Mouse (Mus musculus): Measurements from ENCODE around the gene Hectd4.

Hectd4 gene

DNA sequence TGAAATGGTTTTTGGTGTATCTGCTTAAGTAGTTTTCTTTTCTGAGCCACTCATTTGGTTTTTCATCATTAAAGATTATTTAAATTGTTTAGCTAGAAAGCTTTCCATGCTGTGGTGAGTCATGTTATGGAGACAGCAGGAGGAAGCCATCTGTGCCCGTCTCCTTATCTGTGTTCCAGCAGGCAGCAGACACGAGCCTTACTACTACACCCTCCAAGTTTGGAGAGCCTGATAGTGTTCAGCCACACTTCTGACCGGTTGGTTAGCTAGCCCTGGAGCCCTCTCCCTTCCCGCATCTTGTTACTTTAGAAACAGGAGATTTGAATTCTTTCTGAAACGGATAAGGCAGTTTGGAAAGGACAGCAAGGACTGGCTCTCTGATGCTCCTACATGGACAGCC lies 16.2 kb downstream of the Hectd4 start:
- no peak for DNase-seq (ENCODE audit: low spot score)

GRCm38 (mm10) chr5:121238208-121238607 lies 18.2 kb downstream of the Hectd4 start:
- no peak for DNase-seq (ENCODE audit: low spot score)

DNA sequence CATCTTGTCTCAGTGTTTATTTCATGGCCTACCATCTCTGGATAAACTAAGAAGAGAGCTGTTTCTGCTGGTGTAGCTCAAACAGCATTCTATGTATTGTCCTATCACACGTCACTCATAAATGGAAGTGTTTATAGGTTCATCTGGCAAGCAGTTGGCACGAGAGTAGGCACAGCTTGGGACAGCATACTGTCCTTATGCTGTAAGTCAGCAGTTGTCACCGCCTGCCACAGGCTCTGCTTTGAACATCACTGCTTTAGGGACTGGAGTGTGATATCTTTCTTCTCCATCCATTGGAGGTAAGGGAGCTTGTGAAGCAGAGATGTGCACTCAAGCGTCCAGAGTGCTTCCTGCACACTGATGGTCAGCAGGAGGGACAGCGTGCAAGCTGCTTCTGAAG lies 19.8 kb downstream of the Hectd4 start:
- DNase-seq (ENCODE audit: low spot score): no peak

- DNase-seq (ENCODE audit: low spot score): no peak
Observed at GRCm38 (mm10) chr5:121241182-121241581, 21.2 kb downstream of the Hectd4 start.

DNA sequence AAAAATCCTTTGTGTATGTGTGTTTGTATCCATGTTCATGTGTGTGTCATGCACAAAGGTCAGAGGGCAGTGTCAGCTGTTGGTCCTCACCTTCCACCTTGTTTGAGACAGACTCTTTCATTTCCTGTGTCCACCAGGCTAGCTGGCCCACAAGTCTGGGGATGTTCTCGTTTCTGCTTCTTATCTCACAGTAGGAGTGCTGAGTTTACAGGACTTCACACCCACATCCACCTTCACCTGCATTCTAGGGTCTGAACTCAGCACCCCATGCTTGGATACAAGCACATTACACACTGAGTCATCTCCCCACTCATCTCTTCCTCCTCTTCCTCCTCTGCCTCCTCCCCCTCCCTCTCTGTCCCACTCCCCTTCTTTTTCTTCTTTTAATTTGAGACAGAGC lies 22.2 kb downstream of the Hectd4 start:
- no peak for DNase-seq (ENCODE audit: low spot score)

DNA sequence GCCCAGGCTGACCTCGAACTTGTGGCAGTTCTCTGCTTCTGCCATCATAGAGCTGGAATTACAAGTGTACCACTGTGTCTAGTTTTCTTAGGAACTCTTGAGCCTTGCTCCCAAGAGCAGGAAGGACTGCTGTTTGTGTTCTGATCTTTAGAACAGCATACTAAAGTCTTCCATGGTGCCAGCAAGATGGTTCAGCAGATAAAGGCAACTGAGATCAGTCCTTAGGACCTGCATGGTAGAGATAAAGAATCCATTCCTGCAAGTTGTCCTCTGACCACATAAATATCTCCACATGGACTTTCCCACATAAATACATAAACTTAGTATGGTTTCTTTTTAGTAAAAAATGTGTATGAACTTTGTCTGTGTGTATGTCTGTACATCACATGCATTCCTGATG lies 22.7 kb downstream of the Hectd4 start:
- no peak for DNase-seq (ENCODE audit: low spot score)

- no peak for DNase-seq (ENCODE audit: low spot score)
Observed at GRCm38 (mm10) chr5:121243676-121244364, 23.8 kb downstream of the Hectd4 start.

- DNase-seq (ENCODE audit: low spot score): no peak
Observed at GRCm38 (mm10) chr5:121244365-121244731, 24.3 kb downstream of the Hectd4 start.

DNA sequence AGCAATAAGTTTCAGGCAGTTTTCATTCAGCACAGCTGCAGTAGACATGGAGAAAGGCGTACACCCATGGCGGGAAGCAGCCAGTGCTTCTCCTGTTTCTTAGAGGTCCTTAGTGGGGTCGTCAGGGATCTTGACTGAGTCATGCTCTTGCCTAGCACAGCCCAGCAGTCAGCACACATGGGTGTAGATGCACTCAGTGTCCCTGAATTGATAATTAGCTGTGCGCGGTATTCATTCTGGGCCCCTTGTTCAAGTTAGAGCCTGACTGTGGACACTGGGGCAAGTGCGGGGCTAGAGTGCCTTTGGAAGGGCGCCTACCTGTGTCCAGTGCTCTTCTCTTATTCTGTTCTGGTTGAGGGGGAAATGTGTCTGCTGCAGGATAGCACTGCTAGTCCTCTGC lies 25.2 kb downstream of the Hectd4 start:
- DNase-seq (ENCODE audit: low spot score): no peak

GRCm38 (mm10) chr5:121248766-121249394 lies 28.9 kb downstream of the Hectd4 start:
- DNase-seq (ENCODE audit: low spot score): no peak

- no peak for DNase-seq (ENCODE audit: low spot score)
Observed at GRCm38 (mm10) chr5:121249693-121250092, 29.7 kb downstream of the Hectd4 start.

DNA sequence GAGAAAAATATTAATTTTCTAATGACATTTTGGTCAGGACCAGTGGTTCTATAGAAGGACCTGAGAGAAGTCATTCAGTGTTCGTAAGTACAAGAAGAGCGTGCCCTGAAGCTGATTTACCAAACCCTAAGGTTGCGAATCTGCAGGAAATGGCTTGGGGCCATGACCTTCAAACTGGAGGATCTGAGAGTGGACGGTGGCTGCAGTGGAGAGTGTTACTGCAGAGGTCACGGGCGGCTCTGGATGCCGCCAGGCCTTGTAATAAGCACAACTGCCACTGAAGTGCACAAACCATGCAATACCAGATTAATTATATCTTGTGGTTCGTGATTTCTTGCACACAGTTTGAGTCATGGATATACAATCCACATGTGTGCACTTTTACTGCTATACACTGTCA lies 31.8 kb downstream of the Hectd4 start:
- DNase-seq (ENCODE audit: low spot score): no peak

DNA sequence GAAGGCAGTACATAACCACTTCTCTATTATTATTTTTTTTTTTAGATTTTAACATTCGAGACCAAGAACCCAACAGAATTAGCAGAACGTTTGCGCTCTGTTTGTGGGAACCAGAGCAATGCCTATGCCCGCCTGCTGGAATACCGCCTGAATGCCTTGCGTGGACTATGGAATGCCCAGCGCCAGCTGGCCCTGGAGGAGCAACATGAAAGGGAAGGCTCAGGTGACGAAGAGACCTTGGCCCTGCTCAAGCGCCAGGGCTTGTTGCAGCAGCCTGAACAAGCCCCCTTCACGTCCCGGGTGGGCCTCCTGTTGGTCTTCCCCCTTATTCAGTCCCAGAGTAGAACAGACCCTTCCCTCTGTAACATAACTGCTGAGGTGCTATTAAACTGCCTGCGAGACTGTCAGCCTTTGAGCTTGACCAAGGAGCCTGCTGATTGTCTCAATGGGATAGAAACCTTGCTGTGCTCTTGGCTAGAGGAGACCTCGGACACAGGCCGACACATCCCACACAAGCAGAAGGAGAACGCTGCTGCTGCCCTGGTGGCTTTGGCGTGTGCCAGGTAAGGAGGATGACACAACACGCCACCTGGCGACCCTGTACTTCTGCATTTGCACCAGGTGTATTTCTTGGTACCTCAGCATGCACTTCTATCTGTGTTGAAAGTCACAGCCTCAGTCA lies 33.9 kb downstream of the Hectd4 start:
- DNase-seq (ENCODE audit: low spot score): no peak

GRCm38 (mm10) chr5:121254977-121255376 lies 35.0 kb downstream of the Hectd4 start:
- no peak for DNase-seq (ENCODE audit: low spot score)

DNA sequence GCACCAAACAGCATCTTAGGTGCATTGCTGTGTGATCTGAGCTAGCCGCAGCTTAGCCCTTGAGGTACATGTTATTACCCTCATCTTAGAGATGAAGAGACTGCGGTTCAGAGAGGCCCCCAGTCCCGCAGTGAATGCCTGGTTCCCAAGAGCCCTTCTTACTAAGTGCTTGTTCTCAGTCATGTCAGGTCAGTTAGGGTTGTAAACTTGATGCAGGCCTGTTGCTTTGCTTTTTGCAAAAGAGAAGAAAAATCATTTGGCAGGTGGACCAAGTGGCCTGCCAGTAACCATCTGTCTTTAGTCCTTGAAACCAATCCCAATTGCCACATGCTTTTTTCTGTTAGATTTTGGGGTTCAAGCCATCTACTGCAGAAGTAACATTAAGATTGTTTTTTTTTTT lies 41.8 kb downstream of the Hectd4 start:
- no peak for DNase-seq (ENCODE audit: low spot score)

- DNase-seq (ENCODE audit: low spot score): no peak
Observed at GRCm38 (mm10) chr5:121262415-121262814, 42.4 kb downstream of the Hectd4 start.

GRCm38 (mm10) chr5:121264593-121264992 lies 44.6 kb downstream of the Hectd4 start:
- no peak for DNase-seq (ENCODE audit: low spot score)

DNA sequence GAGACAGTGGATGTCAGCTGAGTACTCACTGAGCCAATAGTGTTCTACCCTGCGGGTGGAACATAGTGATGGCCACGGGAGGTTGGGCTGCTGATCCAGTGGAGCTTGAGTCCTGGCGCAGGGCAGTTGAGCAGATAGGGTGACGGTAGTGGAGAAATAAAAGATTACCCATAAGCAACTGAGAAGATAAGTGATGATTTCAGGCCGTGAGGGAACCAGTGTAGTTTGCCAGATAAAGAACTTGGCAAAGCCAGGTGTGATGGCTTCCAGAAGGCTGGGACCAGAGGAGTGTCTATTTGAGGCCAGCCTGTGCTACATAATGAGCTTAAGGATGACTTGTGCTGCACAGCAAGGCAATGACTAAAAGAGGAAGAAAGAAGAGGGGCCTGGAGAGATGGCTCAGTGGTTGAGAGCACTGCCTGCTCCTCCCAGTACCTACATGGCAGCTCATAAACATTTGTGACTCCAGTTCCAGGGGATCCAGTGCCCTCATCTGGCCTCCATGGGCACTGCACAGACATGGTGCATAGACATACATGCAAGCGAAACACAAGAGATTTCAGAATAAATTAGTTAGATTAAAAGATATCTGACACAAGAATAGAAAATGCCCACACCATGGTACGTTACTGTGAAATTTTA lies 46.8 kb downstream of the Hectd4 start:
- peak; percentile 40 for DNase-seq (ENCODE audit: low spot score)

DNA sequence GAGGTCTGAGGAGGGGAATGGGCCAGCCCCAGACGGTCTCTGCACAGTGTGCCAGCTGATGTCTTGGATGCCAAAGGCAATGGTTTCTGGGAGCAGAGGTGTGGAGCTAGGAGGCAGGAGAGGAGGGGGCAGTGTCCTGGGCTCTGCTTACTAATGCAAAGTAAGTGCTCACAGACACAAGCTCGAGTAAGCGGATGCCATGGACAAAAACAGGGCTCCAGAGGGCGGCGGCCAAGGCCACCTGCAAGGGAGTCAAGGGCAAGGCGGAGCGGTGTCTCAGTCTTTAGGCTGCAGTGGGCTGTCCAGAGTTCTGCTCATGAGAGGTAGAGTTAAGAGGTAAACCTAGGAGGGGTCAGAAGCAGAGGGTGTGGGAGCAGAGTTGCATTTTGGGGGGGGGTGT lies 51.0 kb downstream of the Hectd4 start:
- DNase-seq (ENCODE audit: low spot score): no peak

DNA sequence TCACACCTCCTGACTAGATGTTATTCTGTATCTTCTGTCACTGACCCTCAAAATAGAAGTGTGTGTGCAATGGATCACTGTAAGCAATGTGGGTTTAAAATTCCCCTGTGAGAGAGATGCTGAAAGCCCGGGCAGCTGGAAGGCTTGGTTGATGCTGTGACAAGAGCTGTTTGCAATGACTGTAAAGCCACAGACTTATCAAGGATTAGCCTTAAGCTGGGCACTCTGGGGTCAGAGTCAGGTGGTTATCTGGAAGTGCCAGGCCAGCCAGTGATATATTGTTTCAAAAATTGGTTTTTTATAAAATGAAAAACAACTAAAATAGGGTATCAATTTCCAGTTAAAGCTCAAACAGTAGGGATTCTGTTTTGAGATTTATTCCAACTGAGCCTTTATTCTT lies 56.8 kb downstream of the Hectd4 start:
- DNase-seq (ENCODE audit: low spot score): no peak

GRCm38 (mm10) chr5:121280456-121280855 lies 60.4 kb downstream of the Hectd4 start:
- DNase-seq (ENCODE audit: low spot score): no peak

GRCm38 (mm10) chr5:121283051-121283450 lies 63.0 kb downstream of the Hectd4 start:
- no peak for DNase-seq (ENCODE audit: low spot score)

DNA sequence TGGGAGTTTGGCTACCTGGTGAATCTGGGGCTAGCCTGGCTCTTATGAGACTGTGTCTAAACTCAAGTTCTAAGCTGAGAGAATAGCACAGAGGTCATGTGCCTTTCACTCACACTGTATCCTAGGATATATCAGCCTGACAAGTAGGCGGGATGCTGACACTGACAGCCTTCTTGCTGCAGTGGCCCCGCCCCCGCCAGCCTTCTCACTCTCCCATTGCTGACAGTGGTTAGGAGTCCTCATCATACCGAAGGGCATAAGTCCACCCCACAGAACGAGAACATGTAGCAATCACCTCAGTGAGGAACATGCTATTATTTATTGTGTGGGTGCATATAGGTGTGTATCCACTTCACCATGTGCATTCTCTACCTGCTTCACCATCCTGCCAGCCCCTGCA lies 64.8 kb downstream of the Hectd4 start:
- DNase-seq (ENCODE audit: low spot score): no peak

Data from urinary bladder, postnatal 14 days (tissue).